Mouse (Mus musculus): ENCODE measurements around the gene Fibp.

DNA sequence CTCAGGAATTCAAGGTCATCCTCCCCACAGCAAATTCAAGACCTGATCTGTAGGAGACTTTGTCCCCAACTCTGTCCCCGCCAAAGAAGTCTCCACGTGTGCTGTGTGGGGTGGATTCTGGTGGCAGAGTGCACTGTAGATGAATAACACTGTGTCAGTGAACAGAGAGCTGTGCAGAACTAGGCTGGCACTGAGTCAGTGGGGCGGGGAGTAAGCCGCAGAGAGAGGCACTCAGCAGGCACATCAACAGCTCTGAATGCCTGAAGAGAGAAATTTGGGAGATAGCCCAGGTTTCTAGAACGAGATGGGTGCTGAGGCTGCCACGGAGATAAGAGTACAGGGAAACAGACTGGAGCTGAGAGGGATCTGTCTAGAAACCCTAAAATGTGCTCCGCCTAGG, 1.4 kb upstream of the Fibp start:
- no peak for TF ChIP-seq CTCF (IDR thresholded peaks at IDR 0.05)
- TF ChIP-seq POLR2A (IDR thresholded peaks at IDR 0.05; ENCODE audit: insufficient read depth, low read depth, low read length), result no peak

Measured in heart, adult 2 months (tissue).